Mouse (Mus musculus): ENCODE data around the gene Lurap1l. TPM values are rescaled to one million over a fixed set of nuclear protein-coding genes. Genes with fewer than 3 reads are reported as not detected.

The Lurap1l gene
- polyA plus RNA-seq, 1 experiment = 0.02 TPM

DNA sequence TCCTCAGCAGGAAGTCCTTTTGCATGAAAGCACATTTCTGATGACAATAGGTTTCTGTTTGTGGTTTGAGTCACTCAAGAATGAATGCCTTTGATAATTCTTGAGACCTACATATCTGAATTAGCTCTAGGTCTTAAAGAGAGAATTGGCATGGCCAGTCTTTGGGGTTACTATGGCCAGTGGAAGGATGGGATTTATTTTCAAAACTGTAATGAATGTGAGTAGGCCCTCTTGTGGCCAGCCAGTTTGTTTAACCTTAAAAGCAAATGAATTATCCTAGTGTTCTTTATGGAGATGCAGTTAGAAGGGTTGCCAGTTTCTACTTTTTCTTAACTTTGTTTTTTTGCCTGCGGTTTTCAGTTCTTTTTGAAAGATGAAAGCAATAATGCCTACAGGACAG is 42.2 kb downstream of the Lurap1l start:
- Histone ChIP-seq H3K4me3 (ENCODE audit: control insufficient read depth, low read depth, low read length) (no peak overlapping the region), H3K4me1 (ENCODE audit: control insufficient read depth, insufficient read depth, low read length) (no peaks in the 10 kb centered on the region), H3K27ac (ENCODE audit: control insufficient read depth, insufficient read depth, low read depth, low read length) (no peak overlapping the region), H3K36me3 (ENCODE audit: control insufficient read depth, insufficient read depth, low read length) (no peaks in the 10 kb centered on the region), H3K27me3 (ENCODE audit: control insufficient read depth, insufficient read depth, low read length) (no peaks in the 10 kb centered on the region)
- TF ChIP-seq CTCF (IDR thresholded peaks at IDR 0.05; ENCODE audit: control insufficient read depth, insufficient read depth, insufficient replicate concordance, low read depth, low read length) = no peak
- no peak for TF ChIP-seq POLR2A (IDR thresholded peaks at IDR 0.05; ENCODE audit: control insufficient read depth, low read depth, low read length)

DNA sequence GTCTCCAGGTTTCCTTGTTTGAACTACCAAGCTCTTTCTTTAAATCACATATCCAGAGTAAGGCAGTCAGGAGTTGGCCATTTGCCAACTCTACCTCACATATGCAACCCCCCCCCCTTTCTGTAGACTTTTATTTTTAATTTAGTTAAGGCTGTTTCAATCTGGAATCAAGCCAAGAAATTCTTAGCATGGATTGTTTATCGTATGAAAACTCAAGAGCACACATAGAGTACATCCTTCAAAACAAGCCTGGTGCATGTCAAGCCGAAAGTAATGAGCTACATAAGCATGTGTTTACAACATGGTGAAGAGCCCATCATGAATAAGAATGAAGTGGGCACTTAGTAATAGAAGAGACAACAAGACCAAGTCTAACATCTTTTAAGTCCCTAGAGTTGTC is 45.5 kb downstream of the Lurap1l start:
- no peak overlapping the region for H3K4me3 ChIP-seq (ENCODE audit: control insufficient read depth, low read depth, low read length)
- TF ChIP-seq POLR2A (IDR thresholded peaks at IDR 0.05; ENCODE audit: control insufficient read depth, low read depth, low read length) (no peak), CTCF (IDR thresholded peaks at IDR 0.05; ENCODE audit: control insufficient read depth, insufficient read depth, insufficient replicate concordance, low read depth, low read length) (no peak)
- no peaks in the 10 kb centered on the region for H3K4me1 ChIP-seq (ENCODE audit: control insufficient read depth, insufficient read depth, low read length)

DNA sequence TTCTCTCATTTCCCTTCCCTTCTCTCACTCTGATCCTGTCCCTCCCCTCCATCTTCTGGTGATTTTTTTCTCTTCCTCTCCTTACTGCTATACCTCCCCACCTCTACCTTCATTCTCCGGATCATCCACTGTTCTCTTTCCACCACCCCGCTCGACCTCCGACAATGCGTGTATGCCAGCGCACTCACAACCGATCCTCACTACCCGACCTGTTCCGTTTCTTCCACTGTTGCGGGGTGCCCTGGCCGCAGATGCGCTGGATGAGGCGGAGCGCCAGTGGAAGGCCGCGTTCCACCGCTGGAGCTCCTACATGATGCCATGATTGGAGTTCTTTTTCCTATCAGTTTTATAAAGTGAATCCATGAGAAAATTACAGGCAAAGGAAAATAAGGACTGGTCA is 57.1 kb downstream of the Lurap1l start:
- peaks cover 2% of the 10 kb centered on the region; the same call in 1 of the 2 replicates for H3K4me1 ChIP-seq (ENCODE audit: control insufficient read depth, insufficient read depth, low read length)
- TF ChIP-seq POLR2A (IDR thresholded peaks at IDR 0.05; ENCODE audit: control insufficient read depth, low read depth, low read length) = no peak
- no peak for TF ChIP-seq CTCF (IDR thresholded peaks at IDR 0.05; ENCODE audit: control insufficient read depth, insufficient read depth, insufficient replicate concordance, low read depth, low read length)
- H3K36me3 ChIP-seq (ENCODE audit: control insufficient read depth, insufficient read depth, low read length) = no peaks in the 10 kb centered on the region
- H3K4me3 ChIP-seq (ENCODE audit: control insufficient read depth, low read depth, low read length) = no peak overlapping the region
- no peaks in the 10 kb centered on the region for H3K27me3 ChIP-seq (ENCODE audit: control insufficient read depth, insufficient read depth, low read length)
- H3K27ac ChIP-seq (ENCODE audit: control insufficient read depth, insufficient read depth, low read depth, low read length) = no peak overlapping the region

More for the DNA sequence above, 45.5 kb downstream of the Lurap1l start:
- no peak overlapping the region for H3K27ac ChIP-seq (ENCODE audit: control insufficient read depth, insufficient read depth, low read depth, low read length)
- H3K36me3 ChIP-seq (ENCODE audit: control insufficient read depth, insufficient read depth, low read length) = no peaks in the 10 kb centered on the region
- no peaks in the 10 kb centered on the region for H3K27me3 ChIP-seq (ENCODE audit: control insufficient read depth, insufficient read depth, low read length)

DNA sequence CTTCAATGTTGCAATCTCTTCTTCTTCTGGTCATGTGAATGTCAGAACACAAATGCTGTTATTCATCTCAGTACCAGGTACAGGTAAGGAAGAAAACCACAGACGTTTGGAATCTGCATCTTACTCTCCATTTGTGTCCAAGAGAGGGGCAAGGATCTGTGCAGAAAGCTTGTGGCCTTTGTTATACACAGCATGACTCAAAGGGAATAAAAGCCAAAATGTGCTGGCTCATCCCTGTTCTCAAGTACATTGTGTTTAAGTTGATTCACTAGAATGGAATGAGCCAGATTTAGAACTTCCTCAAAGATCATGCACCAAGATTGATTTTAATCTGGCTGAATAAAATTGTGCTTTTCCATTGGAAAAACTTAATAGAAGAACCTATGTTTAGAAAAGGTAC is 61.4 kb downstream of the Lurap1l start:
- no peak for TF ChIP-seq POLR2A (IDR thresholded peaks at IDR 0.05; ENCODE audit: control insufficient read depth, low read depth, low read length)
- no peak for TF ChIP-seq CTCF (IDR thresholded peaks at IDR 0.05; ENCODE audit: control insufficient read depth, insufficient read depth, insufficient replicate concordance, low read depth, low read length)
- Histone ChIP-seq H3K27me3 (ENCODE audit: control insufficient read depth, insufficient read depth, low read length) (no peaks in the 10 kb centered on the region), H3K36me3 (ENCODE audit: control insufficient read depth, insufficient read depth, low read length) (no peaks in the 10 kb centered on the region), H3K4me1 (ENCODE audit: control insufficient read depth, insufficient read depth, low read length) (peaks cover 2% of the 10 kb centered on the region; the same call in 1 of the 2 replicates), H3K27ac (ENCODE audit: control insufficient read depth, insufficient read depth, low read depth, low read length) (no peak overlapping the region), H3K4me3 (ENCODE audit: control insufficient read depth, low read depth, low read length) (no peak overlapping the region)

DNA sequence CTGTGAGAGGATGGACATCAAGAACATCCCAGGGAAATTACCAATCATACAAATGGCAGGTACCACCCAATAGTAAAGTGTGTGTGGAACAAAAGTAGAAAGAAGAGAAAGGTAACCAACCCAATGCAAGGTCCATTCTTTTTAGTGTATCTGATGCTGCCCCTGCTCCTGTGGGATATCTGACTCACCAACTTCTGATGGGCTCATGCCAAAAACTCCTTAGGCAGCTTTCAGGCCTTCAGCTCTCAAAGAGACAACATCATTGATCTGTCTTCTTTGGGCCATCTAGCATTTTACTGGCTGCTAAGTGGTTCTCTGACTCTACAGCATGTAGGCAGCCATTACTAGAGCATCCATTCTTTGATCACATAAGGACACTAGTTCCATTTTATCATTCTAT is 63.5 kb downstream of the Lurap1l start:
- TF ChIP-seq POLR2A (IDR thresholded peaks at IDR 0.05; ENCODE audit: control insufficient read depth, low read depth, low read length) (no peak), CTCF (IDR thresholded peaks at IDR 0.05; ENCODE audit: control insufficient read depth, insufficient read depth, insufficient replicate concordance, low read depth, low read length) (no peak)
- Histone ChIP-seq H3K27ac (ENCODE audit: control insufficient read depth, insufficient read depth, low read depth, low read length) (no peak overlapping the region), H3K36me3 (ENCODE audit: control insufficient read depth, insufficient read depth, low read length) (no peaks in the 10 kb centered on the region), H3K4me1 (ENCODE audit: control insufficient read depth, insufficient read depth, low read length) (no peaks in the 10 kb centered on the region), H3K4me3 (ENCODE audit: control insufficient read depth, low read depth, low read length) (no peak overlapping the region), H3K27me3 (ENCODE audit: control insufficient read depth, insufficient read depth, low read length) (no peaks in the 10 kb centered on the region)

DNA sequence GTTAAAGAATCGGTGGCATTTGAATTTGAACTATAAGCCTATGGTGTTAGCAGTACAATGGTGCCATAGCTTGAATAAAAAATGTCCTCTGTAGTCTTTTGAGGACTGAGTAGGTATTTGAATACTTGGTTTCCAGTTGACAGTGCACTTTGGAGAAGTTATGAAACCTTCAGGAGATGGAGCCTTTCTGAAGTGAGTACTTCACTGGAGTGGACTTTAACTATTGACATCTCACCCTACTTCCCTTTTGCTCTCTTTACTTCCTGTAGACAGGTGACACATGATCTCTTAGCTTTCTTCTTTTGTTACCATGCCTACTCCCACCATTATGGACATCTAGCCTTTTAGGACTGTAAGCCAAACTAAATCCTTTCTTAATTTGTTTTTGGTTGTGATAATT is 80.4 kb downstream of the Lurap1l start:
- Histone ChIP-seq H3K4me1 (ENCODE audit: control insufficient read depth, insufficient read depth, low read length) (no peaks in the 10 kb centered on the region), H3K36me3 (ENCODE audit: control insufficient read depth, insufficient read depth, low read length) (no peaks in the 10 kb centered on the region), H3K27ac (ENCODE audit: control insufficient read depth, insufficient read depth, low read depth, low read length) (no peak overlapping the region), H3K4me3 (ENCODE audit: control insufficient read depth, low read depth, low read length) (no peak overlapping the region), H3K27me3 (ENCODE audit: control insufficient read depth, insufficient read depth, low read length) (no peaks in the 10 kb centered on the region)
- no peak for TF ChIP-seq CTCF (IDR thresholded peaks at IDR 0.05; ENCODE audit: control insufficient read depth, insufficient read depth, insufficient replicate concordance, low read depth, low read length)
- no peak for TF ChIP-seq POLR2A (IDR thresholded peaks at IDR 0.05; ENCODE audit: control insufficient read depth, low read depth, low read length)

DNA sequence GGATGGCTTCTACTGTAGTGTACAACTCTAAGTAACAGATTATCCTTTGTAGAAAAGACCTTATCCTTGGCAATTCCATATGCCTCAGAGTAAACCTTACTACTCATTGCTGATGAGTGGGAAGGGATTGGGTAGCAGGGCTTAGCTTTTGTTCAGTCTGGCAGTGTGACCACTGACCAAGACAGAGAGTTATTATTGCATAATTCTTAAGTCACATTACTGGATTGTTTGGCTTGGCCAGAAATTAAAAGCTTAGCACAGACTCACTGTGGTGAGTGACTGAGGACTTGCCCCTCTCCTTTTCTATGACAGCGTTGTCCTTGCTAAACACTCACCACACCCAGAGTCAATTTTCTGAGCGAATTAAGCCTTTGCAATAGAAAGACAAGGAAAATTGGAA is 93.1 kb downstream of the Lurap1l start:
- no peak for TF ChIP-seq CTCF (IDR thresholded peaks at IDR 0.05; ENCODE audit: control insufficient read depth, insufficient read depth, insufficient replicate concordance, low read depth, low read length)
- TF ChIP-seq POLR2A (IDR thresholded peaks at IDR 0.05; ENCODE audit: control insufficient read depth, low read depth, low read length) = no peak
- Histone ChIP-seq H3K27me3 (ENCODE audit: control insufficient read depth, insufficient read depth, low read length) (no peaks in the 10 kb centered on the region), H3K36me3 (ENCODE audit: control insufficient read depth, insufficient read depth, low read length) (no peaks in the 10 kb centered on the region), H3K4me1 (ENCODE audit: control insufficient read depth, insufficient read depth, low read length) (no peaks in the 10 kb centered on the region), H3K4me3 (ENCODE audit: control insufficient read depth, low read depth, low read length) (no peak overlapping the region), H3K27ac (ENCODE audit: control insufficient read depth, insufficient read depth, low read depth, low read length) (no peak overlapping the region)

Other genes with a start within 250 kb of the Lurap1l start
- not detected in 2 replicates for gene Tyrp1, start 76.5 kb upstream of the Lurap1l start, polyA plus RNA-seq (2012; rRNA removed)